Mouse (Mus musculus) myocyte (in vitro differentiated cells): ENCODE measurements around the gene I0C0044D17Rik.

Source experiments
- MAX ChIP-seq: IDR thresholded peaks from one replicate; pipeline ENCODE4 v1.6.1; 2011; ENCODE audit warnings: low read depth, mild to moderate bottlenecking, control low read depth
- MYOG ChIP-seq, 3 experiments: IDR thresholded peaks; one replicate each; pipeline ENCODE4 v1.6.1; 2011; ENCODE audit warnings: control low read depth in 2 of 3, low read depth in 2 of 3, mild to moderate bottlenecking in 2 of 3; ENCODE audit not compliant: insufficient read length in 2 of 3, control insufficient read depth in 1 of 3, insufficient read depth in 1 of 3
- POLR2A ChIP-seq: IDR thresholded peaks from one replicate; pipeline ENCODE4 v1.6.1; 2011; ENCODE audit warnings: low read depth, mild to moderate bottlenecking, control low read depth, moderate library complexity; ENCODE audit not compliant: insufficient read length
- REST ChIP-seq: IDR thresholded peaks from one replicate; pipeline ENCODE4 v1.6.1; 2011; ENCODE audit warnings: mild to moderate bottlenecking, control low read depth, moderate library complexity; ENCODE audit not compliant: insufficient read depth, insufficient read length
- TCF12 ChIP-seq: IDR thresholded peaks from one replicate; pipeline ENCODE4 v1.6.1; 2011; ENCODE audit warnings: mild to moderate bottlenecking, control low read depth; ENCODE audit not compliant: poor library complexity, insufficient read depth, severe bottlenecking

DNA sequence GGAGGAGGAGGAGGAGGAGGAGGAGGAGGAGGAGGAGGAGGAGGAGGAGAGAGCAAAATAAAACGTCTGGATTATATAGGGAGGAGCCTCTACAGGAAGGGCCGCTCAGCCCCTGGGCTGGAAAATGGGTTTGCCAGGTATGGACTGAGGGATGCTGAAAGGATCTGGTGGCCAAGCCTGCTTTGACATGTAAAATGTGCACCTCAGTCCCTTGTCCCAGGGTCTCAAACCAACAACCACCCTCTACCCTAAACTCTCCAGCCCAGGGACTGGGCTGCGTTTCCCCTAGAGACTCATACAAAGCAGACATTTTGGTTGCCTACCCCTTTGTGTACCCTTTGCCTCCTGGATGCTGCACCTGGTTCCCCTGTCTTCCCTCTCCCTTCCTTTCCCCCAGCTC is 40.9 kb upstream of the I0C0044D17Rik start:
- no peak for TF ChIP-seq POLR2A
- no peak for TF ChIP-seq REST
- TF ChIP-seq MYOG (IDR thresholded peaks at IDR 0.05; ENCODE audit: control insufficient read depth in 1 of 3, insufficient read depth in 1 of 3, insufficient read length in 2 of 3, low read depth in 2 of 3): no peak
- TF ChIP-seq MAX: no peak
- no peak for TF ChIP-seq TCF12
